Mouse (Mus musculus) telencephalon, adult 2 months (tissue): ENCODE data around the gene Ash1l.
"Not testable (repeated sequence)": the region's sequence is repeated elsewhere in the genome, so short reads cannot be mapped to it uniquely, and the experiment has no call there.

Experiments used
- DNase-seq: peaks from one replicate; pipeline ENCODE4 v3.0.0-alpha.2; 2011; ENCODE audit warnings: low read depth, low spot score

The Ash1l gene

GRCm38 (mm10) chr3:88953736-88954135 is 3.3 kb downstream of the Ash1l start:
- no peak for DNase-seq

- not testable (repeated sequence) for DNase-seq
These were observed 12.8 kb downstream of the Ash1l start for GRCm38 (mm10) chr3:88963211-88963610.

GRCm38 (mm10) chr3:88975012-88975411 is 24.6 kb downstream of the Ash1l start:
- no peak for DNase-seq

DNA sequence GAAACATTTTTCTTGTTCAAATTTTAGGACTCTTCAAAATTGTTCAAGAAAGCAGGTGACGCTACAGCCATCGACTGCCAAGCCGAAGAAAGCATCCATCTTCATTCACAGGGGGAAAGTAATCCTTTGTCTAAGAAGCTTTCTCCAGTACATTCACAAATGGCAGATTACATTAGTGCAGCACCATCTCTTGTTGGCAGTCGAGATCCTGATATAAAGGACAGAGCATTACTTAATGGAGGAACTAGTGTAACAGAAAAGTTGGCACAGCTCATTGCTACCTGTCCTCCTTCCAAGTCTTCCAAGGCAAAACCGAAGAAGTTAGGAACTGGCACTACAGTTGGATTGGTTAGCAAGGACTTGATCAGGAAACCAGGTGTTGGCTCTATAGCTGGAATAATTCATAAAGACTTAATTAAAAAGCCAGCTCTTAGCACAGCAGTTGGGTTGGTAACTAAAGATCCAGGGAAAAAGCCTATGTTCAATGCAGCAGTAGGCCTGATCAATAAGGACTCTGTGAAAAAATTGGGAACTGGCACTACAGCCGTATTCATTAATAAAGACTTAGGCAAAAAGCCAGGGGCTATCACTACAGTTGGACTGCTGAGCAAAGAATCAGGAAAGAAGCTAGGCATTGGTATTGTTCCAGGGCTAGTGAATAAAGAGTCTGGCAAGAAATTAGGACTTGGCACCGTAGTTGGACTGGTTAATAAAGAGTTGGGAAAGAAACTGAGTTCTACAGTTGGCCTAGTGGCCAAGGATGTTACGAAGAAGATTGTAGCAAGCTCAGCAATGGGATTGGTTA is 31.0 kb downstream of the Ash1l start:
- no peak for DNase-seq

- DNase-seq = no peak
These were observed 33.5 kb downstream of the Ash1l start for GRCm38 (mm10) chr3:88983921-88984381.

DNA sequence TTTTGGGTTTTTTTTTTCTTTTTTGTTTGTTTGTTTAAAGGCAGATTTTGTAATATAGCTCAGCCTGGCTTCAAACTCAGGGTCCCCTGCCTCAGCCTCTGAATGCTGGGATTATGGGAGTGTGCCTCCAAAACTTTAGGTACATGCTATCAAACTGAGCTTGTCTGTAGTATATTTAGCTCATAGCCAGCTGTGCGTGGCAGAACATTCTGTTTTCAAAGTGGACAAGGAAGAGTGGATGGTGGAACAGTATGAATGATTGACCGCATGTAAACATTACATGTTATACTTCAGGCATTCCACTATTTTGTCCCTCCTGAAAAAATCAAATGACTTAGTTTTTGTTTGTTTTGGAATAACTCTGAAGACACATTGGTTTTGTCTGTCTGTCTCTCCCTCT is 42.4 kb downstream of the Ash1l start:
- DNase-seq = no peak

DNA sequence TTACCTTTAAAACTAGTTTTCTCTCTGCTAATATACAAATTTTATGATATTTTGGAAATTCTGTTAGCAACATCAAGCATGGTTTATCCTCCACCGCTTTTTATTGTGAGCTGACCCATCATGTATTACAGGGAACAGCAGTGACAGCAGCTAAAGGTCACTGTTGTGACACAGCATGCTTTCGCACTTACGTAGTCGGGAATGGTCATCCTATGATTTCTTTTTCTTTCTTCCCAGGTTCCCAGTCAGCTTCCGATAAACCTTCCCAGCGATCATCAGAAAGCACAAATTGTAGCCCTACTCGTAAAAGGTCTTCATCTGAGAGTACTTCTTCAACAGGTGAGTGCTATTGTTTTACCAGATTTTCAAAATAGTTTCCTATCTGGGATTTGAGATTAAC is 51.1 kb downstream of the Ash1l start:
- DNase-seq = no peak

GRCm38 (mm10) chr3:89030896-89031295 is 80.5 kb downstream of the Ash1l start:
- not testable (repeated sequence) for DNase-seq

GRCm38 (mm10) chr3:89043359-89043758 is 92.9 kb downstream of the Ash1l start:
- no peak for DNase-seq

DNA sequence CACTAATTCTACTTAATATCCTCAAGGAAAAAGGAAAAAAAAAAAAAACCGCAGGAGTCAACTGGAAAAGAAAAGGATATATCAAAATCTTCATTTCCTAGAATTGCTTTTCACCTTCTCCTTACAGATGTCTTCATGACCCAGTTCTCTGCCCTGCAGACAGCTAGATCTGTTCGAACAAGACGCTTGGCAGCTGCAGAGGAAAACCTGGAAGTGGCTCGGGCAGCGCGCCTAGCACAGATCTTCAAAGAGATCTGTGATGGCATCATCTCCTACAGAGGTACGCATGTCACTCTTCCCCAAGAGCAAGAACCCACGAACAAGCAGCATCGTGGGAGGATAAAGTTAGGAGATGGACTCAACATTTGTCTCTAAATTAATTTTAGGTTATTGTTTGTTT is 107.9 kb downstream of the Ash1l start:
- peak; percentile 32 for DNase-seq

- no peak for DNase-seq
These were observed 108.4 kb downstream of the Ash1l start for GRCm38 (mm10) chr3:89058783-89059182.

DNA sequence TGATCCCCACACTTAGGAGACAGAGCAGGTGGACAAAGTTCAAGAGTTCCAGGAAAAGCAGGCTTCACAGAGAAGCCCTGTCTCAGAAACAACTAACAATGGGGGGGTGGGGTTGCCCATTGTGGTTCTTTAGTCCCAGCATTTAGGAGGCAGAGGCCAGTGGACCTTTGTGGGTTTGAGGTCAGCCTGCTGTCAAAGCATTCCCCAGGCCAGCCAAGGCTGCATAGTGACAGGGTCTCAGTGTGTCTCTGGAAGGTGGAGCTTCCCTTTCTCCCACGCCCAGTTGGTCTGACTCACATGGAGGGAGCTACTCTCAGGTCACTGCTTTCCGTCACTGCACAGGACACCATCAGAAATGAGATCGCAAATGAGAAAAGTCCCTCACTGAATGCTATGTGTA is 111.3 kb downstream of the Ash1l start:
- no peak for DNase-seq

GRCm38 (mm10) chr3:89067265-89067664 is 116.8 kb downstream of the Ash1l start:
- peak; percentile 58 for DNase-seq

DNA sequence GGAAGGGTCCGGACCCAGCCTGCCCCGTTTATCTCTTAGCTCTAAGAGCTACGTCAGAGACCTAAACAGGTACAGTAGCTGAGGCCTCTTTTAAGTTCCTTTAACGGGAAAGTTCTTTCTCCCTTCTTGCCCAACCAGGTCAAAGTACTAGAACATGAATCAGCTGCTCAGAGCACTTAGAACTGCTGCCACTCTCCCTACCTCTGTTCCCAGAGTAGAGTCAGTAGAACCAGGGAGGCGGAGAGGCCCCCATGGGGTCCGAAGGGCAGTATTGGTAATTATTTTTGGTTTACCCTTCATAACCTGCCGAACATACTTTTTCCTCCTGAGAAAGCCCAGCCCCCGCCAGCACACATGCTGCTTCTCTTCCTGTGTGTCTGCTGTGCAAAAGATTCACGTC is 127.0 kb downstream of the Ash1l start:
- DNase-seq = no peak

DNA sequence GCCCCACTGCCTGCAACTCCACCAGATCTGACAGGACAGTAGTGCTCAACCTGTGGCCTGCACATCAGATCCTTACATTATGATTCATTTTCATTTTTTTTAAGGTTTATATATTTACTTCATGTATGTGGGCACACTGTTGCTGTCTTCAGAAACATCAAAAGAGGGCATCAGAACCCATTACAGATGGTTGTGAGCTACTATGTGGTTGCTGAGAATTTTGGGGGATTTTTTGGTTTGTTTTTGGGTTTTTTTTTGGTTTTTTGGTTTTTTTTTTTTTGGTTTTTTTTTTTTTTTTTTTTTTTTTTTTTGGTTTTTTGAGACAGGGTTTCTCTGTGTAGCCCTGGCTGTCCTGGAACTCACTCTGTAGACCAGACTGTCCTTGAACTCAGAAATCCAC is 131.9 kb downstream of the Ash1l start:
- not testable (repeated sequence) for DNase-seq

GRCm38 (mm10) chr3:89084133-89084532 is 133.7 kb downstream of the Ash1l start:
- no peak for DNase-seq

DNA sequence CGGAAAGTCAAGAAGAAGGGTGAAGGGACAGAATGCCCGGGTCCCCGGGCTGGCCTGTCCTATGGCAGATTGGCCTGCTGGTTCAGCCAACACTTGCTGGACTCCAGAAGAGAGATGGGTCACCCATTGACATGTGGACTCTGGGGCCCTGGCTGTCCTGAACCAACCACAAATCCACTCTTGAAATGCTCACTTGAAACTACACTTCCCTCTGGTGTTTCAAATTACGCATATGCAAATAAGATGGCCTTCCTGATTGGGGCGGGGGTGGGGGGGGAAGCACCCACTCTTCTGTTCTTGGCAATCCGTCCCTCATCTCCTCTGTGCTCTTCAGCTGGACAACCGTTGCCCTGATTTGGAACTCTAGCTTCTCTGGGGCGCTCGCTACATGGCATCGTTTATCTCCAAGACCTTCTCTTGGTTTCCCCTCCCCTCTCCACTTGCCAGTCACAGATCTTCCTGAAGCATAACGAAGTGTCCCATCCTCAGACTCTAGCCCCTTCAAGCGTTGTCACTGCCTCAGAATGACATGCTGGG is 134.3 kb downstream of the Ash1l start:
- no peak for DNase-seq

- no peak for DNase-seq
These were observed 137.1 kb downstream of the Ash1l start for GRCm38 (mm10) chr3:89087338-89088110.

DNA sequence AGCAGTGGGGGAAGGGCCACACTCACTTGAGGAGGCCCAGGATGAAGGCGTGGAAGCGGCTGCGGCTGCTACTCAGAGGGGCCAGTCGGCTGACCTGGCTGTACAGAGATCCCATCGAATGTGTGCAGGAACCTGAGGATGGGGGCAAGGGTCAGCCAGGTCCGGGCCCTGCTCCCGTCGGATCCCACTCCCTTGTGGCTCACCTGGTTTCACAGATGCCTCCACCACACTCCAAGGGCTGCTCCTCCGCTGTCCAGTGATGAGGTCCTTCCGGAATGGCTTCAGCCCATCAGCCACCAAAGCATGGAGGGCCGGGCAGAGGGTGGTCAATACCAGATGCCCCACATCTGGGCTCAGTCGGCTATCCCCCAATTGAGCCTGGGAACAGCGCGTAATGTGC is 138.6 kb downstream of the Ash1l start:
- DNase-seq = no peak

GRCm38 (mm10) chr3:89089882-89090591 is 139.6 kb downstream of the Ash1l start:
- DNase-seq = peak; percentile 94

DNA sequence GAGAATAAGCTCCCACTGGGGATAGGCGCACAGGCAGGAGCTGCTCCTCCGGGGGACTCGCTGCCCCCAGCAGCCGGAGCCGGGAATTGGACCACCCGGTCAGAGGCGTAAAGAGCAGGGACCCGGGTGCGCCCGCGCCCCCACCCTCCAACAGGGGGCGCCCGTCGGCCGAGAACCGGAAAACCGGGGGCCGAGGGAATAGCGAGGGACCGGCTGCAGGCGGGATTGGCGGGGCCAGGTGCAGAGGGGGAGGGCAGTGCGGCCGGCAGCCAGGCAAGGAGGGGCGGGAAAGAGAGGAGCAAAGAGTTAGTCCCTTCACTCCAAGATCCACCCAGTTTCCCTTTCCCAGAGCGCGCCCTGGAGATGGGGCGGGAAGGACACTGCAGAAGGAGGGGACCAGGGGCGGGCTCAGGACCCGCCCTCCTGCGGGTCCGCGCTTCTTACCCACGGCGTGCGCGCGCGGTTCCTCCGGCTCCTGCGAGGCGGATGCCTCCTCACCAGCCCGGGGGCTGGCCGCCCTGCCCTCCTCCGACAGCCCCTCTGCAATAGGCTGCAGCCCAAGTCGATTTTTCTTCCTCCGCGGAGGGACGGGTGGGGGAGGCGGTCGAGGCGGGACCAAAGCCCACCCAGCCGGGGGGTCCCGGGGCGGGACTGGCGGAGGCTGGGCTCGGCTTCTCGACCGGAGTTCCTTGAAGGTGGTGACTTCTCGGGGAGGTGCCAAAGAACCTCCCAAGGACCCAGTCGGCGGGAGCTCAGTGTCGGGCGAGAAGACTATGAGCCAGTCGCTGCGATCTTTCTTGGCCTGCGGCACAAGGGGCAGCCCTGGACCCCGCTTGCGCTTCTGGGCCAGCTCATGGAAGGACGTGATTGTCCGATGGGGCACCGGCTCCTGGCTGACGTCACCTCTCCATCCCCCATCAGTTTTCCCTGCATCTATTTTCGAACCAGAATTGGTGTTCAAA is 140.6 kb downstream of the Ash1l start:
- peak; percentile 78 for DNase-seq
